Mouse (Mus musculus) spleen, adult 2 months (tissue): ENCODE measurements at regions not wholly inside any gene's neighbourhood (a gene's known extent, or its start where the extent isn't known, plus 50 kb on each side); places are given as distances from the start of the nearest gene placed in this dataset.

Source experiments
- CTCF ChIP-seq: fragments of 200-500 bp; IDR thresholded peaks from 2 replicates; pipeline ENCODE4 v1.5.1; 2011; ENCODE audit warnings: mild to moderate bottlenecking, inconsistent platforms; ENCODE audit not compliant: insufficient read depth, insufficient read length, insufficient replicate concordance; ENCODE audit errors: extremely low read depth
- POLR2A ChIP-seq: fragments of 200-500 bp; IDR thresholded peaks from 2 replicates; pipeline ENCODE4 v1.6.1; 2011; ENCODE audit warnings: low read depth, low read length, inconsistent platforms

- TF ChIP-seq POLR2A (no peak), CTCF (no peak)
Measured at GRCm38 (mm10) chr8:9139781-9140180, 449.5 kb upstream of the Arglu1 start.
